Mouse (Mus musculus) embryonic fibroblast, embryonic 13.5 days (primary cell): ENCODE results near the gene Tbc1d16.

Experiments used
- CTCF ChIP-seq: IDR thresholded peaks from 2 replicates; pipeline ENCODE4 v1.5.1; 2011; ENCODE audit warnings: mild to moderate bottlenecking, control low read depth, low read length, moderate library complexity, borderline replicate concordance; ENCODE audit not compliant: insufficient read depth
- POLR2A ChIP-seq: IDR thresholded peaks from 2 replicates; pipeline ENCODE4 v1.6.1; 2011; ENCODE audit warnings: low read depth, mild to moderate bottlenecking, control low read depth, low read length, moderate library complexity

- TF ChIP-seq CTCF: no peak
- TF ChIP-seq POLR2A: no peak
Measured at GRCm38 (mm10) chr11:119219816-119220465, 8.4 kb downstream of the Tbc1d16 start.
